Mouse (Mus musculus): ENCODE measurements around the gene Ggct.

The Ggct gene

DNA sequence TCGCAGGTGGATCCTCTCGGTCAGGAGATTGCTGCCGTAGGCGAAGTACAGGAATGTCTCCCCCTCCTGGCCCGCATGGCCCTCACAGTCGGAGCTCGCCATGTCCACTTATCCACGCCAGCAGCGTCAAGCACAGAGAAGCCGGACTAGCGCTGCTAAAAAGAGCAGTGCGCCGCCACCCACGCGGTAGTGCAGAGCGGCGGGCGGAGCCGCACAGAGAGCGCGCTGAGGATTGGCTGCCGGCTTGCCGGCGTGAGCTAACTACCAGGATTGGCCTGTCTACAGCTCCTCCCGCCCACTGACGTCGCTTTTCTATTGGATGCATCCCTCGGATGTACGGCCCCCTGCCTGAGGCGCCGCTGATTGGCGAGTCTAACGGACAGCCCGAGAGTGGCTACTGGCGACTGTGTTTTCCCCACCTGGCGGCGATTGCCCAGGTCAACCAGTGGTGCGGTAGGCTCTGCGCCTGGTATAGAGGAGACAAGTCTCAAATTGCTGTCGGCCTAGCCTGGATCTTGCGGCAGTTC is at the start of gene Ggct:
TSS of gene Ggct (minus strand) at position 217 of the 527 bp plus-strand sequence.
- peak; percentile 94 for DNase-seq (ENCODE audit: low read depth)

DNA sequence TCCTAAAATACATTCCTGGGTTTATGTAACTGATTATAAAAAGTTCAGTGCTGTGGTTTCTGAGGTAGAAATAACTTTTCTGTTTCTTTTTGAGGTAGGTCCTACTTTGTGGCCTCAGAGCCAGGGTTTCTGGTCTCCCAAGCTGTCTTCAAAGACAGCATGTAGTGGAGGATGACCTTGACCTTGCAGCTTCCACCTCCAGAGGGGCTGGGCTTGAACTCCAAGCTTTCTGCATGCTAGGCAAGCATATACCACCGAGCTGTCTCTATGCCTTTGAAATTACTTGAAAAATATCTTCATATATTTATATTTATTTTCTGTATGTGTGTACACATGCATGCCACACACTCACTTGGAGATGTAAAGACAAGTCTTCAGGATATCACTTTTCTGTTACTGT is 47.3 kb upstream of the Ggct start:
- DNase-seq (ENCODE audit: low read depth): peak; percentile 28

DNA sequence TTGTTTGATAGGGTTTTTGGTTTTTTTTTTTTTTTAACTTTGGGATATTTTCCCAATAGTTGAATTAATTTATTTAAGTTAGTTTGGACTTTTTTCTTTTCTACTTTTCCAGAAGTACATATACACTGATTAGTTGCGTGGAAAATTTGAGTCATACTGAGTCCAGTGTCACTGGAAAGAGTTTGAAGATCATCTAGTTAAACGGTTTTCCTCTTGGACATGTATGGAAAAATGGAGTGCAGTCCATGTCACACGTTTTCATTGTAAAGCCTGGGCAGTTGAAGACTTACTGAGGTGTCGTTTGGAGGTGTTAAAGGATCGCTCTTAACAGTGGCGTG is 46.7 kb upstream of the Ggct start:
- peak; percentile 54 for DNase-seq (ENCODE audit: low read depth)

DNA sequence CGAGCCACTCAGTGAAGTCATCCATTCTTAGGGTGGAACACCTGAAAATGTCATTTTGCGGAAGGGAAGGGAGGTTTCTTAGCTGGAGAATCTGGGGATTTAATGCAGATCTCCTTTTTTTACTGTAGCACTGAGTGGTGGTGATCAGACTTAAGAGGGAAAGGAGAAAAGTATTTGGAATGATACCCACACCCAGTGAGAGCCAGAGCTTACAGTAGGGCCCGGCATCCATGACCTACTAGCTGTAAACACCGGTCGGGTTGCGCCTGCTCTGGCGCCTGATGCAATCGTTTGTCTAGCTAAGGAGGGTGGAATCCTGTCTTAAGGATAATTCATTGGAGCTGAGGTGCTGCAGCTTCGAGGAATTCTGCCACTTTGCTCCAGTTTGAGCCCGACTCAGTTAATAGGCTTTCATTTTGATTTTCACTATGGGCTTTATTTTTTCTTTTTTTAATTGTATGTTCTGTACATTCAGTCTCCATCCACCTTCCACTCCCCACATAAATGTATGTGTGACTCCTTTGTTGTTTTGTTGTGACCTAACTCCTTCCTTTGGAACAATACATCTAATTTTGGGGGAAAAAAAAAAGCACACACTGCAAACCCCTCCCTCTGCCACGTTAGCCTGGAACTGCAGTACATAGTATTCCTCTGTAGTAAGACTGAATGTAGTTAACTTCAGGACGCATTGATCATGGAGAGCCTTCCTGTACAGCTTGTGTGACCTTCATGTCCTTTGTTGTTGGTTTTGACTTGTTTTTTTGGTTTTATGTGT is 46.1 kb upstream of the Ggct start:
- peak; percentile 65 for DNase-seq (ENCODE audit: low read depth)

DNA sequence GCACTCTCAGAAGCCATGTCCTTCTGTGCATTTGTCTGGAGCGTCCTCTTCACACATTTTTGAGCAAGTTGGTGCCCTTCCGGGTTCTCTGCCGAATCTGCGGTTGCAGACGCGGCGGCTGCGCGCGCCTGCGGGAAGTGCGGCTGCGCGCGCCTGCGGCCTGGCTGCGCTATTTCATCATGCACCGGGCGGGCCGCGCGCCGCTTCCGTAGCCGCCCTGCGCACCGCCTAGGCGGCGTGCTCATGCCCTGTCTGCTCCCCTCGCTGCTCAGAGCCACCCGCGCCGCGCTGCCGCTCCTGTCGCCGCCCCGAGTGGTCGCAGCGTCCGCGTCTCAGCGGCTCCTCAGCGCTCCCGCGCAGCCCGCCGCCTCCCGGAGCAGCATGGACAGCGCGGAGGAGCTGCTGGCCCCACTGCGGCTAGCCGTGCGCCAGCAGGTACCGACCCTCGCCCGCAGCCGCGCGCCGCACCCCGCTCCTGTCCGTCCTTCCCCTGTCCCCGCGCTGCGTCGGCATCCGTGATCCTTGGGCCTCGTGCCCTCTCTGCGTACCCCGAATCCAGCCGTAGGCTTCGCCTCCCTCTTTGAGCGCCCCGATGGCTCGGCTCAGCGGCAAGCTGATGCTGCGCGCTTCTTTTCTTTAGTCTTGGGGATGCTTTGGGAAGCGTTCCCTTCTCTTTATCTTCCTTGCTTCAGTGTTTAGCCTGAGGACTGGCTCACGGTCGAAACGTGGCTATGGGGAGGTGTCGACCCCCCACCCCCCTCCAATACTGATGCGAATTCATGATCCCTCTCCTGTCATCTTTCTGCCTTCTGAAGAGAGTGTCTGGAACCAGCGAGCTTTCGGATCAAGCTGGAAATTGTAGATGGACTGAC is 45.3 kb upstream of the Ggct start, which contains the start of gene Gars:
TSS of gene Gars (plus strand) at position 209 of the 872 bp plus-strand sequence.
- DNase-seq (ENCODE audit: low read depth): peak; percentile 86

GRCm38 (mm10) chr6:55036731-55037130 is 44.0 kb upstream of the Ggct start:
- no peak for DNase-seq (ENCODE audit: low read depth)

GRCm38 (mm10) chr6:55027642-55028041 is 34.9 kb upstream of the Ggct start:
- no peak for DNase-seq (ENCODE audit: low read depth)

- DNase-seq (ENCODE audit: low read depth): no peak
Observed at GRCm38 (mm10) chr6:55021806-55022205, 29.1 kb upstream of the Ggct start.

DNA sequence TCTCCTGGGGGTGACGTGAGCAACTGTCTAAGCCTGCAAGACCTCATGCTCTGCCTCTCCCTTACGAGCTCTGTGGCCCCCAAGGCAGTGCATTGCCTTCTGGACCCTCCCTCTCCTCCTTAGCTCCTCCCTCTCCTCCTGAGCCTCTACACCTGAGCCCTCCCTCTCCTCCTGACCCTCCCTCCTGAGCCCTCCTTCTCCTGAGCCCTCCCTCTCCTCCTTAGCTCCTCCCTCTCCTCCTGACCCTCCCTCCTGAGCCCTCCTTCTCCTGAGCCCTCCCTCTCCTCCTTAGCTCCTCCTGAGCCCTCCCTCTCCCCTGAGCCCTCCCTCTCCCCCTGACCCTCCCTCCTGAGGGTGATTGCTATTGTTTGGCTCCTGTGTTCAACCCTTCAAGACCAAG is 25.7 kb upstream of the Ggct start:
- no peak for DNase-seq (ENCODE audit: low read depth)

DNA sequence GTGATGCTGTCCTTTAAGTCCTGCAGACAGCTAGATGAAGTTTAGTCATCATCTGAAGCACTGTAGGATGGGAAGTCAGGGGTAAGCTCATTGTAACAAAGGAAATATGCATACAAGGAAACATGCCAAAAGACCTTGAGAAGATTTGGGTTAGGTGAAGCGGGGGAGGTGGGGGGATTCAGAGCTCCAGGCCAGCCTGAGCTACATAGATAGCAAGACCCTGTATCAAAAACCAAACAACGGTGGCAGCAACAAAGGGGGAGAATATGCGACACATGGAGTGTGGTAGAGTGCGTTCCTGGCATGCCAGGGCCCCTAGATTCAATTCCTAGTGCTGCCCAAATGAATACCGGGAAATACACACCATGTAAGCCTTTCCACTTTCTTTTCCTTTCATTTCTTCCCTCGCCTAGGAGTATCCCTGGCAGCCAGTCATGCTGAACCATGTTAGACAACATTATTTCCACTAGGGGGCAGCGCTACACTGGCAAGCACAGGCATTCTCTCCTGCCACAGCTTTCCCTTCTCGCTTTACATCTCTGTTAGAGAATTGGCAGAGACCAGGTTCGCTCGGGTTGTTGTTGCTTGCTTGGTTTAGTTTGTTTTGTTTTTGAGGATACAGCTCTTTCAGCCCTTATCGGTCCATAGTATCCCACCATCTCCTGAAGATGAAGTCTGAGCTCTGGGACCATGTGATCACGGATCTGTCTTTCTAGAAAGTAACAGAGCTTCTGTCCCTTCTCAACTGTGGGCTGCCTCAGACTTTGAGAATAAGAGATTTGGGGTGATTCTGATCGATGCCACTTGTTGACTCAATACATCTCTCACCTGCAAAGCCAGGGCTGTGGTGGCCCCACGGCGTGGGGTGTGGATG is 24.2 kb upstream of the Ggct start:
- DNase-seq (ENCODE audit: low read depth): peak; percentile 82

- peak; percentile 87 for DNase-seq (ENCODE audit: low read depth)
Observed at GRCm38 (mm10) chr6:55016236-55016635, 23.5 kb upstream of the Ggct start.

- DNase-seq (ENCODE audit: low read depth): no peak
Observed at GRCm38 (mm10) chr6:55014184-55014583, 21.4 kb upstream of the Ggct start.

GRCm38 (mm10) chr6:55012516-55012915 is 19.8 kb upstream of the Ggct start:
- DNase-seq (ENCODE audit: low read depth): no peak

DNA sequence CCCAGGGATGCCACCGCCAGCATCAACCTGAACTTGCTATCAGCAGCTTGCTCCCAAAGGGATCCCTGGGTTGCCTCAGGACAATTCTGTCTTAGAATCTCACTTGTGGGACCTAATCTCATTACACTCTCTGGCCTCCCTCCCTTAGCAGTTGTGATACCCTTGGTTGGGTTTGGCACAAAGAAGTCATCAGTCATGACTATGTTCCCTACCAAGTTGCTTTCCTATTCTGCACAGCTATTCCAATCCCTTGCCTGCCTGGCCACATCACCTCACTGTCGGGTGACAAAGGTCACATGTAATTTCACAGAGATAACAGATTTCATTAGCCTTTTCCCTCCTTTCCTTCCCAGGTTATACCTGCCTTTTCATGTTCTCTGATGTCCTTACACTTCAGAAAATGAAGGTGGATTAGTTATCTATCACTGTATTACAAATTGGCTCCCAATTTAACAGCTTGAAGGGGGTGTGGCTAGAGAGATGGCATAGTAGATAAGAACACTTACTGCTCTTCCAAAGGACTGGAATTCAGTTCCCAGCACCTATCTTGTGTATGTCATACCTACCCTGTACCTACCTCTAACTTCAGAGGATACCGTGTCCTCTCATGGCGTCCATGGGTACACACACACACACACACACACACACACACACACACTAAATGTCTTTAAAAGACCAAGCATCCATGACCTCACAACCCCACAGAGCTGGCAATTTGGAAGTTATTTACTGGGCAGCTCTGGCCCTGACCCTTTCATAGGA is 17.8 kb upstream of the Ggct start:
- DNase-seq (ENCODE audit: low read depth): no peak

- no peak for DNase-seq (ENCODE audit: low read depth)
Observed at GRCm38 (mm10) chr6:55009391-55010230, 16.9 kb upstream of the Ggct start.

- DNase-seq (ENCODE audit: low read depth): no peak
Observed at GRCm38 (mm10) chr6:55008401-55008800, 15.7 kb upstream of the Ggct start.

DNA sequence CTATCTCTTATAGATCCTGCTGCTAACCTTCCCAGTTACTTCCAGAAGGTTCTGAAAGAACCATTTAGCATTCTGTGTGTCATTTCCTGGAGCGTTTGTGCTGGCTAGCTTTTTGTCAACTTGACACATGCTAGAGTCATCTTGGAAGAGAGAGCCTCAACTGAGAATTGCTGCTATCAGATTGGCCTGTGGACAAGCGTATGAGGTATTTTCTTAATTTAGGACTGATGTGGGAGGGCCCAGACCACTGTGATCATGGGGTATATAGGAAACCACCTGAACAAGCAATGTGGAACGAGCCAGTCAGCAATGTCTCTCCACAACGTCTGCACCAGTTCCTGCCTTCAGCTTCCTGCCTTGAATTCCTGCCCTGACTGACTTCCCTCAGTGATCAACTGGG is 10.8 kb upstream of the Ggct start:
- peak; percentile 54 for DNase-seq (ENCODE audit: low read depth)

DNA sequence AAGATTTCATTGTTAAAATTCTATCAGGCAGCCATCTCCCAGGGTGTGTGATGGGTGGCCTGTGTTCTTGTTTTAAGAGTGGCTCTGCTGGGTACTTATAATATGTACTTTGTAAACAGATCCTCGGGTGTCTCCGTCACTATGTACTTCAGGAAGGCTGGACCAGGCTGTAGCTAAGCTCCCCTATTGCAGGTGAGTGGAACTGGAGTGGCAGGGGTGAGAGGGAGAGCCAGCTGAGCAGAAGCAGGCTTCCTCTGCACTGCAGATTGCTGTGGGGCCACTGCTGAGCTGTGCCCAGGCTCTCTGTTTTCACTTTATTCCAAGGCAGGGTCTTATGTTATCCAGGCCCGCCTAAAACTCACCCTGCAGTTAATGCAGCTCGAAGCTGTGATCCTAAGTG is 9.7 kb upstream of the Ggct start:
- DNase-seq (ENCODE audit: low read depth): no peak

- no peak for DNase-seq (ENCODE audit: low read depth)
Observed at GRCm38 (mm10) chr6:55001320-55001719, 8.6 kb upstream of the Ggct start.

- DNase-seq (ENCODE audit: low read depth): no peak
Observed at GRCm38 (mm10) chr6:54997726-54998125, 5.0 kb upstream of the Ggct start.

Measured in 416B (cell line).